9 mouse cellular contexts compared by ENCODE assay signal in the genomic region with DNA sequence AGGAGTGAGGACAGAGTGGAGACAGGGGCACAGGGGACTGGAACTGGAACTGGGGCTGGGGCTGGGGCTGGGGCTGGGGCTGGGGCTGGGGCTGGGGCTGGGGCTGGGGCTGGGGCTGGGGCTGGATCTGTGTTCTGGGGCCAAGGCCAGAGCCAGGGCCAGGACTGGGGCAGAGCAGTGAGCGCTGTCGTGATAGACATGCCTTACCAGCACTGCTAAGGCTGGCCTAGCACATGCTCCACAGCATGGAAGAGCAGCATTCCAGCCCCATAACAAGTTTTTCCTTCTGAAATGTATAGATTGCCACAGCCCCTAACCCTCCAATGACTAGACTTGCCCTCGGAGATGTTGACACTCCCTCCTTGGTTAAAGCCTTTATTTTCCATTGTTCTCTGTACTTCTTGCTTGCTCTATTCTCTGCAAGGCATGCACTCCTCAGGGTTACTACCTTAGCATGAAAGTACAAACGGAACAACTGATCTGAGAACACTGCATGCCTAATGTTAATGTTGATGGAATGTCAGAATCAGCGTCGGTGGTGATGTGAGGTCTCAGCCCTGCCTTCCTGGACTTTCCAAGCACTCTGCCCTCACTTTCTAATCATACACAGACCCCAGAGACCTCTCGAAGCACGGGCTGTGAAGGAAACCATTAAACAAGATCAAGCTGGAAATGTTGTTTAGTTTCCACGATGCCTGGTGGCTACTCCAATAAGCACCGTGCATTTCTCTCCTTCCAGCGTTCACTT.
DNase-seq lines count a peak whose midpoint lies in the region; ATAC-seq and TF ChIP-seq lines count a peak whose summit lies in the region.
"Had no signal": no experiment of that assay in that cellular context is flagged by ENCODE, and none has a peak within 500 bp of the region (broad histone marks: within the 10 kb centered on the region; RNA-seq: fewer than 3 reads in every experiment).

No protein-coding gene starts in this region.

- H3K4me2 ChIP-seq in lung, postnatal 0 days (replicated peaks; ENCODE audit: low read depth, low read length): peak overlapping the region; percentile 33; the same call in 1 of the 2 replicates
- peak overlapping the region; percentile 44 for H3K4me2 ChIP-seq in hindbrain, postnatal 0 days (ENCODE audit: low read depth, low read length)
- peak overlapping the region; percentile 46 for H3K4me2 ChIP-seq in stomach, embryonic 16.5 days (ENCODE audit: low read depth, low read length)

- TF ChIP-seq CTCF in lung, postnatal 0 days (IDR thresholded peaks at IDR 0.05): no peak
- no peak for TF ChIP-seq CTCF in hindbrain, postnatal 0 days (IDR thresholded peaks at IDR 0.05; ENCODE audit: low read depth)

- TF ChIP-seq EP300 in lung, postnatal 0 days (IDR thresholded peaks at IDR 0.05): no peak

- WGBS in lung, postnatal 0 days: 40% methylated on average over 11 of the region's 11 CpGs
- 45% methylated on average over 11 of the region's 11 CpGs for WGBS in hindbrain, postnatal 0 days
- WGBS in stomach, embryonic 16.5 days: 28% methylated on average over 11 of the region's 11 CpGs

- H3K27me3 ChIP-seq in lung, postnatal 0 days (replicated peaks; ENCODE audit: insufficient read depth, low read length): no peaks in the 10 kb centered on the region
- no peaks in the 10 kb centered on the region for H3K27me3 ChIP-seq in hindbrain, postnatal 0 days (ENCODE audit: insufficient read depth, low read length)
- H3K27me3 ChIP-seq in stomach, embryonic 16.5 days (ENCODE audit: control insufficient read depth, insufficient read depth, low read length): no peaks in the 10 kb centered on the region

- ATAC-seq in lung, postnatal 0 days: no peak
- ATAC-seq in hindbrain, postnatal 0 days: peak; percentile 62
- peak; percentile 71 for ATAC-seq in stomach, embryonic 16.5 days (ENCODE audit: insufficient read depth, low FRiP score)
- ATAC-seq in erythroid progenitor cell, adult 5-6 weeks (replicated peaks; ENCODE audit: low FRiP score, poor library complexity, severe bottlenecking): no peak

- no peak overlapping the region for H3K27ac ChIP-seq in lung, postnatal 0 days (ENCODE audit: low read length)
- peak overlapping the region; percentile 46 for H3K27ac ChIP-seq in hindbrain, postnatal 0 days
- peak overlapping the region; percentile 49; the same call in 1 of the 2 replicates for H3K27ac ChIP-seq in stomach, embryonic 16.5 days (ENCODE audit: low read length)

- H3K4me1 ChIP-seq in lung, postnatal 0 days (ENCODE audit: insufficient read depth, low read depth, low read length): no peaks in the 10 kb centered on the region; the same call in 1 of the 2 replicates
- no peaks in the 10 kb centered on the region for H3K4me1 ChIP-seq in hindbrain, postnatal 0 days (ENCODE audit: insufficient read depth, low read length)
- peaks cover 7% of the 10 kb centered on the region for H3K4me1 ChIP-seq in stomach, embryonic 16.5 days (ENCODE audit: control insufficient read depth, insufficient read depth, low read length)

- no peak overlapping the region for H3K9ac ChIP-seq in lung, postnatal 0 days (replicated peaks; ENCODE audit: low read depth)
- no peak overlapping the region for H3K9ac ChIP-seq in hindbrain, postnatal 0 days (replicated peaks; ENCODE audit: low read length)
- peak overlapping the region; percentile 48 for H3K9ac ChIP-seq in stomach, embryonic 16.5 days (ENCODE audit: low read length)

- no peaks in the 10 kb centered on the region for H3K36me3 ChIP-seq in lung, postnatal 0 days (ENCODE audit: insufficient read depth, low read length)
- no peaks in the 10 kb centered on the region for H3K36me3 ChIP-seq in hindbrain, postnatal 0 days (ENCODE audit: insufficient read depth, low read length)
- no peaks in the 10 kb centered on the region for H3K36me3 ChIP-seq in stomach, embryonic 16.5 days (ENCODE audit: control insufficient read depth, insufficient read depth, low read length)

- H3K4me3 ChIP-seq in lung, postnatal 0 days (ENCODE audit: low read depth, low read length): no peak overlapping the region
- peak overlapping the region; percentile 14; the same call in 1 of the 2 replicates for H3K4me3 ChIP-seq in hindbrain, postnatal 0 days (ENCODE audit: low read length)
- H3K4me3 ChIP-seq in stomach, embryonic 16.5 days (replicated peaks; ENCODE audit: low read length): peak overlapping the region; percentile 15

- DNase-seq in embryo, embryonic 10 days (ENCODE audit: low spot score): peak; percentile 6
- no peak for DNase-seq in embryo, embryonic 9.5 days (ENCODE audit: extremely low spot score)
- no peak for DNase-seq in lung, postnatal 0 days (ENCODE audit: low spot score)
- no peak for DNase-seq in lung, postnatal 14 days
- DNase-seq in hindbrain, postnatal 0 days (ENCODE audit: low spot score): no peak
- DNase-seq in adrenal gland, postnatal 4 days (ENCODE audit: low spot score in 2 of 2): no peak
- DNase-seq: lung, adult 2 months had no signal

- H3K9me3 ChIP-seq in lung, postnatal 0 days (ENCODE audit: low read length): no peaks in the 10 kb centered on the region
- H3K9me3 ChIP-seq in hindbrain, postnatal 0 days (ENCODE audit: low read length): no peaks in the 10 kb centered on the region
- H3K9me3 ChIP-seq in stomach, embryonic 16.5 days (replicated peaks; ENCODE audit: control insufficient read depth, low read length): no peaks in the 10 kb centered on the region; the same call in 1 of the 2 replicates

Comparison
In these comparisons a context has a peak if more than half of its experiments do, and no peak if none do; other contexts are left out.
1. ATAC-seq: peak in hindbrain, postnatal 0 days (single experiment) and stomach, embryonic 16.5 days (single experiment); none in lung, postnatal 0 days (single experiment) and erythroid progenitor cell, adult 5-6 weeks (single experiment).
2. Peak in every context shown above with its lines, with median percentiles within 50 percentile points of each other: H3K4me2 ChIP-seq.